Mouse (Mus musculus) forebrain, embryonic 16.5 days (tissue): ENCODE results near the gene Gm21637. TPM values are rescaled to one million over a fixed set of nuclear protein-coding genes. Genes with fewer than 3 reads are reported as not detected.
"Not testable (repeated sequence)": the region's sequence is repeated elsewhere in the genome, so short reads cannot be mapped to it uniquely, and the experiment has no call there.

Source experiments
- ATAC-seq: fragments of 200-750 bp; cut with Nextera tagmentation; 2 replicates; pipeline ENCODE4 v1.8.0; 2017; ENCODE audit warnings: mild to moderate bottlenecking, moderate library complexity
- H3K27ac ChIP-seq: fragments of 300-500 bp; sonication (generic); 2 replicates; pipeline ENCODE4 v1.5.1; 2014; ENCODE audit warnings: low read length, control low read depth
- H3K27me3 ChIP-seq: fragments of 300-500 bp; sonication (generic); replicated peaks from 2 replicates; pipeline ENCODE4 v1.6.1; 2014; ENCODE audit warnings: low read length; ENCODE audit not compliant: control insufficient read depth, insufficient read depth
- H3K36me3 ChIP-seq: fragments of 300-500 bp; sonication (generic); 2 replicates; pipeline ENCODE4 v1.6.1; 2014; ENCODE audit not compliant: control insufficient read depth, insufficient read depth
- H3K4me1 ChIP-seq: fragments of 300-500 bp; sonication (generic); replicated peaks from 2 replicates; pipeline ENCODE4 v1.6.1; 2014; ENCODE audit warnings: low read length; ENCODE audit not compliant: control insufficient read depth, insufficient read depth
- H3K4me2 ChIP-seq: fragments of 300-500 bp; sonication (generic); 2 replicates; pipeline ENCODE4 v1.6.1; 2014; ENCODE audit warnings: mild to moderate bottlenecking, low read length, control low read depth
- H3K4me3 ChIP-seq: fragments of 300-500 bp; sonication (generic); replicated peaks from 2 replicates; pipeline ENCODE4 v1.5.1; 2014; ENCODE audit warnings: mild to moderate bottlenecking, low read length, control low read depth
- H3K9ac ChIP-seq: fragments of 300-500 bp; sonication (generic); replicated peaks from 2 replicates; pipeline ENCODE4 v1.6.1; 2014; ENCODE audit warnings: low read depth, low read length, control low read depth
- H3K9me3 ChIP-seq: fragments of 300-500 bp; sonication (generic); 2 replicates; pipeline ENCODE4 v1.6.1; 2016; ENCODE audit warnings: low read length; ENCODE audit not compliant: control insufficient read depth
- WGBS: fragments of 180-500 bp; shearing (Covaris S2); extraction: QIAGEN DNeasy Blood & Tissue Kit; methylation state at CpG from one replicate; pipeline ENCODE4 v1.1.7; 2014; 5-methylcytosine and 5-hydroxymethylcytosine counted together
- polyA plus RNA-seq: library from polyadenylated mRNA; unstranded; fragments of >200 nt; fragmentation: Nextera tagmentation; extraction: Ambion mirVana; gene quantifications from 2 replicates; pipeline ENCODE4 v1.2.1, GENCODE M21; 2015

Gene Gm21637
- polyA plus RNA-seq = not detected in 2 replicates

GRCm38 (mm10) chrX:31961744-31962143, at the start of gene Gm21637:
Gm21637 (plus strand) TSS chrX:31962044.
- H3K4me1 ChIP-seq, H3K9me3 ChIP-seq, H3K9ac ChIP-seq, H3K36me3 ChIP-seq, ATAC-seq, H3K4me3 ChIP-seq, H3K4me2 ChIP-seq, H3K27me3 ChIP-seq, H3K27ac ChIP-seq: not testable (repeated sequence)
- WGBS = no CpG with 5 or more reads among the region's 1 CpGs

Other genes with a start within 250 kb of the Gm21637 start
- not detected in 2 replicates for gene Btbd35f25, start 244.9 kb upstream of the Gm21637 start, polyA plus RNA-seq
- not detected in 2 replicates for gene Btbd35f22, start 85.8 kb downstream of the Gm21637 start, polyA plus RNA-seq